Mouse (Mus musculus) neural tube, embryonic 12.5 days (tissue): Measurements from ENCODE around the gene St3gal2. TPM values are rescaled to one million over a fixed set of nuclear protein-coding genes. Genes with fewer than 3 reads are reported as not detected.
"Not testable (repeated sequence)": the region's sequence is repeated elsewhere in the genome, so short reads cannot be mapped to it uniquely, and the experiment has no call there.

ENCODE experiments used
- ATAC-seq: fragments of 200-750 bp; cut with Nextera tagmentation; 2 replicates; pipeline ENCODE4 v1.8.0; 2017; ENCODE audit warnings: low read depth, mild to moderate bottlenecking, moderate TSS enrichment, moderate library complexity; ENCODE audit not compliant: low FRiP score
- H3K27ac ChIP-seq: fragments of 300-500 bp; sonication (generic); 2 replicates; pipeline ENCODE4 v1.5.1; 2016
- H3K27me3 ChIP-seq: fragments of 300-500 bp; sonication (generic); replicated peaks from 2 replicates; pipeline ENCODE4 v1.6.1; 2016; ENCODE audit warnings: mild to moderate bottlenecking
- H3K36me3 ChIP-seq: fragments of 300-500 bp; sonication (generic); 2 replicates; pipeline ENCODE4 v1.6.1; 2016; ENCODE audit warnings: mild to moderate bottlenecking
- H3K4me1 ChIP-seq: fragments of 300-500 bp; sonication (generic); 2 replicates; pipeline ENCODE4 v1.6.1; 2016
- H3K4me2 ChIP-seq: fragments of 300-500 bp; sonication (generic); replicated peaks from 2 replicates; pipeline ENCODE4 v1.6.1; 2016; ENCODE audit warnings: mild to moderate bottlenecking
- H3K4me3 ChIP-seq: fragments of 300-500 bp; sonication (generic); 2 replicates; pipeline ENCODE4 v1.5.1; 2016
- H3K9ac ChIP-seq: fragments of 300-500 bp; sonication (generic); 2 replicates; pipeline ENCODE4 v1.6.1; 2016; ENCODE audit warnings: mild to moderate bottlenecking
- H3K9me3 ChIP-seq: fragments of 300-500 bp; sonication (generic); 2 replicates; pipeline ENCODE4 v1.6.1; 2016; ENCODE audit warnings: mild to moderate bottlenecking
- WGBS: fragments of 180-500 bp; shearing (Covaris S2); methylation state at CpG from one replicate; pipeline ENCODE4 v1.1.7; 2016; 5-methylcytosine and 5-hydroxymethylcytosine counted together
- polyA plus RNA-seq: library from polyadenylated mRNA; unstranded; fragments of >200 nt; fragmentation: Nextera tagmentation; extraction: Ambion mirVana; gene quantifications from 2 replicates; pipeline ENCODE4 v1.2.1, GENCODE M21; 2016

The St3gal2 gene
- polyA plus RNA-seq, 1 experiment from 2014 or later, result 37.1 TPM

- Histone ChIP-seq H3K9ac (no peak overlapping the region), H3K36me3 (peaks cover 37% of the 10 kb centered on the region), H3K9me3 (no peaks in the 10 kb centered on the region), H3K27me3 (no peaks in the 10 kb centered on the region), H3K4me3 (no peak overlapping the region), H3K4me2 (no peak overlapping the region), H3K4me1 (no peaks in the 10 kb centered on the region), H3K27ac (no peak overlapping the region)
- no peak for ATAC-seq
- 89% methylated on average over 10 of the region's 10 CpGs for WGBS
Measured at GRCm38 (mm10) chr8:110894851-110895250, 24.9 kb upstream of the St3gal2 start.

DNA sequence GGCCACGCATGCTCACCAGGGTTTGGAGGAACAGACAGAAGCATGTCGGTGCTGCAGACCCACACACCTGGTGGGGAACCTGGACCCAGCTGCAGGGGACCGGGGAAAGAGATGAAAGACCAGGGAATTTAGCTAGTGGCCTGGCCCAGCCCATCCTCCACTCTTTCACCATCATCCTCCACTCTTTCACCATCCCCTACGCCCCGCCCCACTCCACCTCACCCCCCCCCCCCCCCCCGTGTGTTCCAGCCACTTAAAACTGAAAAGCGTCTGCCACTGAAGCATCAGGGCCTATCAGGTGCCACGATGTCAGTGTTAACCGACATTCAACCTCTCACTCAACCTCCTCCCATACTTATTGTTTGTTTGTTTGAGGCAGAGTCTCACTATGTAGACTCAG, 24.5 kb upstream of the St3gal2 start:
- no peak for ATAC-seq
- no peaks in the 10 kb centered on the region for H3K4me1 ChIP-seq
- no peak overlapping the region for H3K27ac ChIP-seq
- H3K4me3 ChIP-seq, result no peak overlapping the region
- no peaks in the 10 kb centered on the region for H3K27me3 ChIP-seq
- H3K9me3 ChIP-seq, result no peaks in the 10 kb centered on the region
- 79% methylated on average over 9 of the region's 9 CpGs for WGBS
- H3K4me2 ChIP-seq, result no peak overlapping the region
- H3K36me3 ChIP-seq, result peaks cover 37% of the 10 kb centered on the region
- H3K9ac ChIP-seq, result no peak overlapping the region

DNA sequence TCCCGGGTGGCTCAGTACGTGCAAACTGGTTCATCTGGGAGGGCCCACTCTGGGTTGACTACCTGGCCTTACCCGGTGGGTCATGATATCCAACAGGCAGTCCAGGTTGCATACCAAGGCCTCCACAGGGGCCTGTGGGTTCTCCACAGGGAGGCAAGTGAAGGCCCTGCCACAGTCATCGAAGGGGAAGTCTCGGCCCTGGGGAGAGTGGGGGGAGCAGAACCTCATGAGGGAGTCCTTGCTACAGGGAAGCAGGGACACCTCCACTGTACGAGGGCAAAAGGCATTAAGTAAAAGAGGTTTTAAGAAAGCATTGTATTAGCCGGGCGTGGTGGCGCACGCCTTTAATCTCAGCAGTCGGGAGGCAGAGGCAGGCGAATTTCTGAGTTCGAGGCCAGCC, 23.9 kb upstream of the St3gal2 start:
- peaks cover 35% of the 10 kb centered on the region for H3K36me3 ChIP-seq
- no peak overlapping the region for H3K4me3 ChIP-seq
- 92% methylated on average over 13 of the region's 13 CpGs for WGBS
- ATAC-seq, result no peak
- no peaks in the 10 kb centered on the region for H3K9me3 ChIP-seq
- no peak overlapping the region for H3K27ac ChIP-seq
- H3K4me1 ChIP-seq, result no peaks in the 10 kb centered on the region
- no peaks in the 10 kb centered on the region for H3K27me3 ChIP-seq
- no peak overlapping the region for H3K9ac ChIP-seq
- H3K4me2 ChIP-seq, result no peak overlapping the region

DNA sequence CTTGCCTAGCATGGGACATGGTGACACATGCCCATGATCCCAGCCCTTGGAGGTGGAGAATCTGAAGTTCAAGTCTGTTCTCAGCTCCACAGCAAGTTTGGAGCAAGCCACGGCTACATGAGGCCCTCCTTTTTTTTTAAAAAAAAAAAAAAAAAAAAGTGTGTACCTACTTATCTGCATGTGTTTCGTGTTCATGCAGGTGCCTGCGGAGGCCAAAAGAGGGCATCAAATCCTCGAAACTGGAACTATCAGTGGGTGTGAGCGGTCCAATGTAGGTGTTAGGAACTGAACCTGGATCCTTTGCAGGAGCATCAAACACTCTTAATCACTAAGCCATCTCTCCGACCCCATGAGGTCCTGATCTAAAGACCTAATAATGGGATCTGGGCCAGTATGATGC, 22.2 kb upstream of the St3gal2 start:
- Histone ChIP-seq H3K4me1 (no peaks in the 10 kb centered on the region), H3K27ac (no peak overlapping the region), H3K9ac (no peak overlapping the region), H3K27me3 (no peaks in the 10 kb centered on the region), H3K36me3 (peaks cover 31% of the 10 kb centered on the region), H3K4me2 (no peak overlapping the region), H3K9me3 (no peaks in the 10 kb centered on the region), H3K4me3 (no peak overlapping the region)
- 94% methylated on average over 6 of the region's 6 CpGs for WGBS
- no peak for ATAC-seq

- no peak for ATAC-seq
- Histone ChIP-seq H3K4me2 (no peak overlapping the region), H3K27ac (no peak overlapping the region), H3K9ac (no peak overlapping the region), H3K9me3 (no peaks in the 10 kb centered on the region), H3K27me3 (0 out of 2 replicates have a peak, but pooled peaks cover under 1% of the 10 kb centered on the region), H3K36me3 (peaks cover 19% of the 10 kb centered on the region), H3K4me3 (no peak overlapping the region), H3K4me1 (no peaks in the 10 kb centered on the region)
- WGBS, result 77% methylated on average over 3 of the region's 3 CpGs
Measured at GRCm38 (mm10) chr8:110901056-110901455, 18.7 kb upstream of the St3gal2 start.

GRCm38 (mm10) chr8:110901839-110902578, 17.7 kb upstream of the St3gal2 start, which contains the start of gene Fuk:
Gene Fuk (minus strand): TSS chr8:110902488.
- peak; percentile 90 for ATAC-seq
- peaks cover 19% of the 10 kb centered on the region for H3K36me3 ChIP-seq
- H3K27me3 ChIP-seq, result 0 out of 2 replicates have a peak, but pooled peaks cover 4% of the 10 kb centered on the region
- no peak within 1 kb of the TSS for H3K27ac ChIP-seq
- WGBS, result 2% methylated on average over 30 of the region's 30 CpGs
- peak within 1 kb of the TSS; percentile 69 for H3K4me3 ChIP-seq
- H3K4me2 ChIP-seq, result peak within 1 kb of the TSS; percentile 61
- H3K4me1 ChIP-seq, result no peaks in the 10 kb centered on the region
- no peaks in the 10 kb centered on the region for H3K9me3 ChIP-seq
- H3K9ac ChIP-seq, result peak within 1 kb of the TSS; percentile 65

DNA sequence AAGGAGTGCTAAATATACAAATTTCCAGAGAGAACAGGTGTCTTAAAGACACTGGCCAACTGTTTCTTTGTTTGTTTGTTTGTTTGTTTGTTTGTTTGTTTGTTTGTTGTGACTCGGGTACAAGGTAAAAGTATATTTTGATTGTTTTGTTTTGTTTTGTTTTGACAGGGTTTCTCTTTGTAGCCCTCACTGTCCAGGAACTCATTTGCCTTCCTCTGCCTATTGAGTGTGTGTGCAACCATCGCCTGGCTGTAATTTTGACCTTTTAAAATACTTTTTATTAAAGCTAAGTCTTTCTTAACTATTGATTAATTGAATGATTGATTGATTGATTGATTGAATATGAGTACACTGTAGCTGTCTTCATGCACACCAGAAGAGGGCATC, 17.1 kb upstream of the St3gal2 start:
- peak overlapping the region; percentile 69 for H3K4me3 ChIP-seq
- H3K36me3 ChIP-seq, result peaks cover 19% of the 10 kb centered on the region
- no peaks in the 10 kb centered on the region for H3K4me1 ChIP-seq
- 0 out of 2 replicates have a peak, but pooled peaks cover 4% of the 10 kb centered on the region for H3K27me3 ChIP-seq
- no peak overlapping the region for H3K9ac ChIP-seq
- H3K9me3 ChIP-seq, result no peaks in the 10 kb centered on the region
- ATAC-seq, result no peak
- WGBS, result 72% methylated on average over 2 of the region's 2 CpGs
- H3K27ac ChIP-seq, result no peak overlapping the region
- H3K4me2 ChIP-seq, result peak overlapping the region; percentile 61

DNA sequence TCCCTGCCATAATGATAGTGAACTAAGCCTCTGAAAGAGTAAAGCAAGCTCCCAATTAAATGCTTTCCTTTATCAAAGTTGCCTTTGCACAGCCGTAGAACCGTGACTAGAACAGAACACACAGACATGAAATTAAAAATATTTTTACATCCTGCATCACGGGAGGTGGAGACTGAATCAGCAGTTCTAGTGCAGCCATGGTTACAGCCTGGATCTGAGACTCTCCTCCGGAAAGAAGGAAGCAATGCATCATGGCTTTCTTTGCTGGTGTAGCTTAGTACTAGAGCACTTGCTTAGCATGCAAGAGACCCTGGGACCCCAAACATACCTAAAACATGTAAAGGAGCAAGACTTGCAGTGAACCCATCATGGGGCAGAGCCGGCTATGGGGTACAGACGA, 14.3 kb upstream of the St3gal2 start:
- Histone ChIP-seq H3K4me2 (no peak overlapping the region), H3K36me3 (no peaks in the 10 kb centered on the region), H3K4me1 (no peaks in the 10 kb centered on the region), H3K27me3 (0 out of 2 replicates have a peak, but pooled peaks cover 4% of the 10 kb centered on the region), H3K4me3 (no peak overlapping the region), H3K9me3 (no peaks in the 10 kb centered on the region), H3K27ac (no peak overlapping the region), H3K9ac (no peak overlapping the region)
- ATAC-seq, result no peak
- 89% methylated on average over 6 of the region's 6 CpGs for WGBS

DNA sequence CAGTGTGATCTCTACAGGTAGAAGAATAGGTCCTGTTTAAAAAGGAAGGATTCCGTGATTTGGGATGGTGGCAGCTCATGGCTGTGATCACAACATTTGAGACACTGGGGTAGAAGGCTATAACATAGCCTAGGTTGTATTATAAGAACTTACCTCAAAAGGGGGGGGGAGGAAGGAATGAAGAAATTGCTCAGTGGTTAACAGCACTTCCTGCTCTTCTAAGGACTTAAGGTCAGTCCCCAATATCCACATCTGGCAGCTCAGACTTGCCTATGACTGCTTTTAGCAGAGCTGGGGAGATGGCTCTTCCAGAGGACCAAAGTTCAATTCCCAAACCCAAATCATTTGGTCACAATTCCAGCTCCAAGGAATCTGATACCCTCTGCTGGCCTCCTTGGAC, 13.0 kb upstream of the St3gal2 start:
- Histone ChIP-seq H3K27ac (no peak overlapping the region), H3K9me3 (no peaks in the 10 kb centered on the region), H3K4me2 (no peak overlapping the region), H3K27me3 (0 out of 2 replicates have a peak, but pooled peaks cover 4% of the 10 kb centered on the region), H3K36me3 (no peaks in the 10 kb centered on the region), H3K4me3 (no peak overlapping the region), H3K4me1 (no peaks in the 10 kb centered on the region), H3K9ac (no peak overlapping the region)
- no peak for ATAC-seq
- WGBS, result 86% methylated on average over 1 of the region's 1 CpGs

DNA sequence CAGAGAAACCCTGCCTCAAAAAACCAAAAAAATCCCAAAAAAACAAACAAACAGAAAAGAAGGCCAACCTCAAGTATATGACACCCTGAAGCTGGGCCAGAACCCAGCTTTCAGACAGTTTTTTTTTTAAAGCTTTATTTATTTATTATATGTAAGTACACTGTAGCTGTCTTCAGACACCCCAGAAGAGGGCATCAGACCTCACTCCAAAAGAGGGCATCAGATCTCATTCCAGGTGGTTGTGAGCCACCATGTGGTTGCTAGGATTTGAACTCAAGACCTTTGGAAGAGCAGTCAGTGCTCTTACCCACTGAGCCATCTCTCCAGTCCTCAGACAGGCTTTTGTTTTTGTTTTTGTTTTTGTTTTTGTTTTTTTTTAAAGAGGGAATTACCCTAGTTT, 9.9 kb upstream of the St3gal2 start:
- not testable (repeated sequence) for H3K27me3 ChIP-seq, H3K9ac ChIP-seq, H3K9me3 ChIP-seq, H3K4me2 ChIP-seq, ATAC-seq, H3K4me1 ChIP-seq, H3K27ac ChIP-seq, H3K4me3 ChIP-seq, H3K36me3 ChIP-seq

GRCm38 (mm10) chr8:110911576-110912570, 7.8 kb upstream of the St3gal2 start:
- Histone ChIP-seq H3K27ac (no peak overlapping the region), H3K4me3 (no peak overlapping the region), H3K27me3 (no peaks in the 10 kb centered on the region), H3K9me3 (no peaks in the 10 kb centered on the region), H3K4me2 (no peak overlapping the region), H3K4me1 (no peaks in the 10 kb centered on the region), H3K9ac (no peak overlapping the region), H3K36me3 (no peaks in the 10 kb centered on the region)
- ATAC-seq, result no peak
- 85% methylated on average over 15 of the region's 15 CpGs for WGBS

- Histone ChIP-seq H3K9me3 (no peaks in the 10 kb centered on the region), H3K9ac (no peak overlapping the region), H3K4me1 (peaks cover 33% of the 10 kb centered on the region), H3K36me3 (no peaks in the 10 kb centered on the region), H3K4me2 (no peak overlapping the region), H3K27me3 (no peaks in the 10 kb centered on the region), H3K27ac (no peak overlapping the region), H3K4me3 (no peak overlapping the region)
- ATAC-seq, result no peak
- 67% methylated on average over 2 of the region's 2 CpGs for WGBS
Measured at GRCm38 (mm10) chr8:110917415-110917814, 2.3 kb upstream of the St3gal2 start.
